Mouse (Mus musculus): ENCODE measurements around the gene Elp5. TPM values are rescaled to one million over a fixed set of nuclear protein-coding genes. Genes with fewer than 3 reads are reported as not detected.

Elp5 gene
- polyA plus RNA-seq, 1 experiment from 2014 or later = 170 TPM

GRCm38 (mm10) chr11:69984431-69984830 lies 2.1 kb upstream of the Elp5 start:
- H3K9me3 ChIP-seq = no peaks in the 10 kb centered on the region
- H3K4me3 ChIP-seq = no peak overlapping the region
- H3K4me2 ChIP-seq (replicated peaks) = no peak overlapping the region
- H3K27ac ChIP-seq (replicated peaks) = no peak overlapping the region
- no peak overlapping the region for H3K9ac ChIP-seq (replicated peaks)
- no peaks in the 10 kb centered on the region for H3K27me3 ChIP-seq
- H3K4me1 ChIP-seq = peaks cover 27% of the 10 kb centered on the region
- 88% methylated on average over 8 of the region's 8 CpGs for WGBS
- ATAC-seq (replicated peaks) = no peak
- peaks cover 50% of the 10 kb centered on the region for H3K36me3 ChIP-seq

- Histone ChIP-seq H3K27me3 (no peaks in the 10 kb centered on the region), H3K4me3 (no peak overlapping the region), H3K4me2 (replicated peaks) (no peak overlapping the region), H3K4me1 (peaks cover 37% of the 10 kb centered on the region), H3K36me3 (peaks cover 40% of the 10 kb centered on the region), H3K27ac (replicated peaks) (no peak overlapping the region), H3K9ac (replicated peaks) (peak overlapping the region; percentile 4; the same call in 1 of the 2 replicates), H3K9me3 (no peaks in the 10 kb centered on the region)
- WGBS = 80% methylated on average over 4 of the region's 4 CpGs
- no peak for ATAC-seq (replicated peaks)
Observed at GRCm38 (mm10) chr11:69983377-69983776, 1.1 kb upstream of the Elp5 start.

GRCm38 (mm10) chr11:69982877-69983276 lies 560 bp upstream of the Elp5 start:
- Histone ChIP-seq H3K27ac (replicated peaks) (no peak overlapping the region), H3K4me3 (peak overlapping the region; percentile 74), H3K9ac (replicated peaks) (peak overlapping the region; percentile 98; the same call in 1 of the 2 replicates), H3K4me2 (replicated peaks) (peak overlapping the region; percentile 71), H3K36me3 (peaks cover 40% of the 10 kb centered on the region), H3K27me3 (no peaks in the 10 kb centered on the region), H3K9me3 (no peaks in the 10 kb centered on the region), H3K4me1 (peaks cover 37% of the 10 kb centered on the region)
- no peak for ATAC-seq (replicated peaks)
- 20% methylated on average over 5 of the region's 5 CpGs for WGBS

GRCm38 (mm10) chr11:69981141-69981762 lies 1.1 kb downstream of the Elp5 start, which contains the start of gene Ctdnep1:
Gene Ctdnep1 (plus strand): TSS chr11:69981156.
- no peak; the same call in 1 of the 2 replicates for ATAC-seq (replicated peaks)
- Histone ChIP-seq H3K4me3 (peak within 1 kb of the TSS; percentile 74), H3K4me1 (peaks cover 37% of the 10 kb centered on the region), H3K9me3 (no peaks in the 10 kb centered on the region), H3K4me2 (replicated peaks) (peak within 1 kb of the TSS; percentile 71), H3K36me3 (peaks cover 36% of the 10 kb centered on the region), H3K27me3 (no peaks in the 10 kb centered on the region), H3K9ac (replicated peaks) (peak within 1 kb of the TSS; percentile 98), H3K27ac (replicated peaks) (peak within 1 kb of the TSS; percentile 100)
- 0% methylated on average over 30 of the region's 43 CpGs for WGBS

GRCm38 (mm10) chr11:69980196-69981140 lies 1.8 kb downstream of the Elp5 start:
- no peaks in the 10 kb centered on the region for H3K9me3 ChIP-seq
- H3K4me1 ChIP-seq = peaks cover 37% of the 10 kb centered on the region
- peak overlapping the region; percentile 100 for H3K27ac ChIP-seq (replicated peaks)
- peak overlapping the region; percentile 71 for H3K4me2 ChIP-seq (replicated peaks)
- H3K9ac ChIP-seq (replicated peaks) = peak overlapping the region; percentile 98
- peak; percentile 95 for ATAC-seq (replicated peaks)
- H3K27me3 ChIP-seq = no peaks in the 10 kb centered on the region
- H3K36me3 ChIP-seq = peaks cover 33% of the 10 kb centered on the region
- H3K4me3 ChIP-seq = peak overlapping the region; percentile 74
- under 1% methylated on average over 54 of the region's 60 CpGs for WGBS

- Histone ChIP-seq H3K4me3 (peak overlapping the region; percentile 74), H3K27me3 (no peaks in the 10 kb centered on the region), H3K9ac (replicated peaks) (peak overlapping the region; percentile 65), H3K9me3 (no peaks in the 10 kb centered on the region), H3K4me1 (peaks cover 37% of the 10 kb centered on the region), H3K36me3 (peaks cover 33% of the 10 kb centered on the region), H3K27ac (replicated peaks) (peak overlapping the region; percentile 100), H3K4me2 (replicated peaks) (peak overlapping the region; percentile 71)
- ATAC-seq (replicated peaks) = no peak; the same call in 1 of the 2 replicates
- 4% methylated on average over 16 of the region's 16 CpGs for WGBS
Observed at GRCm38 (mm10) chr11:69979827-69980195, 2.5 kb downstream of the Elp5 start.

GRCm38 (mm10) chr11:69976271-69976670 lies 6.0 kb downstream of the Elp5 start:
- peaks cover 14% of the 10 kb centered on the region for H3K4me1 ChIP-seq
- ATAC-seq (replicated peaks) = no peak
- no peaks in the 10 kb centered on the region for H3K9me3 ChIP-seq
- WGBS = 85% methylated on average over 4 of the region's 4 CpGs
- no peak overlapping the region for H3K27ac ChIP-seq (replicated peaks)
- no peak overlapping the region for H3K4me2 ChIP-seq (replicated peaks)
- peaks cover 53% of the 10 kb centered on the region for H3K36me3 ChIP-seq
- H3K9ac ChIP-seq (replicated peaks) = no peak overlapping the region
- H3K4me3 ChIP-seq = no peak overlapping the region
- H3K27me3 ChIP-seq = no peaks in the 10 kb centered on the region

- no peak overlapping the region for H3K9ac ChIP-seq (replicated peaks)
- WGBS = 97% methylated on average over 2 of the region's 2 CpGs
- H3K4me3 ChIP-seq = no peak overlapping the region
- H3K4me1 ChIP-seq = peaks cover 14% of the 10 kb centered on the region
- no peaks in the 10 kb centered on the region for H3K9me3 ChIP-seq
- H3K4me2 ChIP-seq (replicated peaks) = no peak overlapping the region
- H3K27me3 ChIP-seq = no peaks in the 10 kb centered on the region
- peaks cover 62% of the 10 kb centered on the region for H3K36me3 ChIP-seq
- no peak for ATAC-seq (replicated peaks)
- no peak overlapping the region for H3K27ac ChIP-seq (replicated peaks)
Observed at GRCm38 (mm10) chr11:69974907-69975306, 7.4 kb downstream of the Elp5 start.

GRCm38 (mm10) chr11:69970775-69971174 lies 11.5 kb downstream of the Elp5 start:
- 86% methylated on average over 3 of the region's 3 CpGs for WGBS

GRCm38 (mm10) chr11:69970222-69970621 lies 12.1 kb downstream of the Elp5 start:
- H3K9ac ChIP-seq (replicated peaks) = no peak overlapping the region
- no peak overlapping the region for H3K27ac ChIP-seq (replicated peaks)
- whole genome bisulfite sequencing = 91% methylated on average over 6 of the region's 6 CpGs
- no peak overlapping the region for H3K4me3 ChIP-seq
- no peaks in the 10 kb centered on the region for H3K9me3 ChIP-seq
- peaks cover 25% of the 10 kb centered on the region for H3K27me3 ChIP-seq
- H3K36me3 ChIP-seq = peaks cover 60% of the 10 kb centered on the region
- H3K4me1 ChIP-seq = peaks cover 14% of the 10 kb centered on the region
- ATAC-seq (replicated peaks) = no peak
- H3K4me2 ChIP-seq (replicated peaks) = no peak overlapping the region

More at GRCm38 (mm10) chr11:69970775-69971174, 11.5 kb downstream of the Elp5 start:
- Histone ChIP-seq H3K9ac (replicated peaks) (no peak overlapping the region), H3K9me3 (no peaks in the 10 kb centered on the region), H3K27me3 (peaks cover 21% of the 10 kb centered on the region), H3K4me3 (no peak overlapping the region), H3K4me2 (replicated peaks) (no peak overlapping the region), H3K27ac (replicated peaks) (no peak overlapping the region), H3K36me3 (peaks cover 63% of the 10 kb centered on the region), H3K4me1 (peaks cover 9% of the 10 kb centered on the region)
- no peak for ATAC-seq (replicated peaks)

- Histone ChIP-seq H3K4me3 (no peak overlapping the region), H3K36me3 (peaks cover 46% of the 10 kb centered on the region), H3K9me3 (no peaks in the 10 kb centered on the region), H3K4me2 (replicated peaks) (no peak overlapping the region), H3K27ac (replicated peaks) (no peak overlapping the region), H3K27me3 (peaks cover 39% of the 10 kb centered on the region), H3K4me1 (peaks cover 14% of the 10 kb centered on the region), H3K9ac (replicated peaks) (no peak overlapping the region)
- ATAC-seq (replicated peaks) = no peak
- 93% methylated on average over 4 of the region's 4 CpGs for WGBS
Observed at GRCm38 (mm10) chr11:69968793-69969192, 13.5 kb downstream of the Elp5 start.

Measured in forebrain, embryonic 15.5 days (tissue).